Mouse (Mus musculus) neural tube, embryonic 13.5 days (tissue): ENCODE results near the gene Krt20. TPM values are rescaled to one million over a fixed set of nuclear protein-coding genes. Genes with fewer than 3 reads are reported as not detected.

Experiments
- ATAC-seq: fragments of 200-750 bp; cut with Nextera tagmentation; 2 replicates; pipeline ENCODE4 v1.8.0; 2017; ENCODE audit warnings: low read depth, mild to moderate bottlenecking, moderate TSS enrichment, moderate library complexity
- H3K27ac ChIP-seq: fragments of 300-500 bp; sonication (generic); replicated peaks from 2 replicates; pipeline ENCODE4 v1.5.1; 2015; ENCODE audit warnings: moderate library complexity, mild to moderate bottlenecking, inconsistent platforms
- H3K27me3 ChIP-seq: fragments of 300-500 bp; sonication (generic); 2 replicates; pipeline ENCODE4 v1.6.1; 2015; ENCODE audit warnings: mild to moderate bottlenecking, inconsistent platforms
- H3K36me3 ChIP-seq: fragments of 300-500 bp; sonication (generic); 2 replicates; pipeline ENCODE4 v1.6.1; 2015; ENCODE audit warnings: mild to moderate bottlenecking, inconsistent platforms
- H3K4me1 ChIP-seq: fragments of 300-500 bp; sonication (generic); replicated peaks from 2 replicates; pipeline ENCODE4 v1.6.1; 2015; ENCODE audit warnings: inconsistent platforms
- H3K4me2 ChIP-seq: fragments of 300-500 bp; sonication (generic); 2 replicates; pipeline ENCODE4 v1.6.1; 2015; ENCODE audit warnings: inconsistent platforms, mild to moderate bottlenecking, moderate library complexity
- H3K4me3 ChIP-seq: fragments of 300-500 bp; sonication (generic); 2 replicates; pipeline ENCODE4 v1.5.1; 2015; ENCODE audit warnings: mild to moderate bottlenecking, inconsistent platforms
- H3K9ac ChIP-seq: fragments of 300-500 bp; sonication (generic); 2 replicates; pipeline ENCODE4 v1.6.1; 2015; ENCODE audit warnings: moderate library complexity, mild to moderate bottlenecking, inconsistent platforms
- H3K9me3 ChIP-seq: fragments of 300-500 bp; sonication (generic); 2 replicates; pipeline ENCODE4 v1.6.1; 2016; ENCODE audit warnings: inconsistent platforms
- WGBS: fragments of 180-500 bp; shearing (Covaris S2); methylation state at CpG from one replicate; pipeline ENCODE4 v1.1.7; 2015; 5-methylcytosine and 5-hydroxymethylcytosine counted together
- polyA plus RNA-seq: library from polyadenylated mRNA; unstranded; fragments of >200 nt; fragmentation: Nextera tagmentation; extraction: Ambion mirVana; gene quantifications from 2 replicates; pipeline ENCODE4 v1.2.1, GENCODE M21; 2015

Krt20 gene
- 0.42 TPM in 1 of 2 replicates, not detected in the other for polyA plus RNA-seq

GRCm38 (mm10) chr11:99437972-99438371, at the start of gene Krt20:
Krt20 (minus strand) TSS chr11:99438150.
- Histone ChIP-seq H3K4me2 (no peak within 1 kb of the TSS), H3K36me3 (no peaks in the 10 kb centered on the region), H3K4me3 (no peak within 1 kb of the TSS), H3K27ac (no peak within 1 kb of the TSS), H3K9me3 (no peaks in the 10 kb centered on the region), H3K9ac (no peak within 1 kb of the TSS), H3K4me1 (no peaks in the 10 kb centered on the region), H3K27me3 (no peaks in the 10 kb centered on the region)
- ATAC-seq, result no peak
- 58% methylated on average over 10 of the region's 10 CpGs for WGBS

DNA sequence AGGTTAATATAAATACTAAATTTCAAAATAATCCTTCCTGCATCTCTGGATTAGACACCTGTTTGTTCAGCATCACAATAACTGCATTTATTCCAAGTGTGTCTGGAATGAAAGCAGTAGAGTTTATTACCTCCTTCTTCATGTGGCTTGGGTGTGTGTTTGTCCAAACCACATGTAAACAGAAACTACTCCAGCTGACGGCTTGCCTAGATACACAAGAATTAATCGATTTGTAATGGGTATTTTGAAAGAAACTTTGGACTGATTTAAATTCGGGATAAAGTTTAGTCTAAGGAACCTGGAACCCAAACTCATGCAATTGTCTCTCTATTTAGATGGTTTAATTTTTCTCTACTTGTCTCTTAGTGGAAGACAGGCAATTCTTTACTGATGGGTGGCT, 37.0 kb upstream of the Krt20 start:
- H3K4me3 ChIP-seq, result no peak overlapping the region
- H3K9me3 ChIP-seq, result no peaks in the 10 kb centered on the region
- no peak overlapping the region for H3K4me2 ChIP-seq
- no peak for ATAC-seq
- H3K27me3 ChIP-seq, result no peaks in the 10 kb centered on the region
- no peak overlapping the region for H3K9ac ChIP-seq
- H3K36me3 ChIP-seq, result no peaks in the 10 kb centered on the region
- 82% methylated on average over 3 of the region's 3 CpGs for WGBS
- H3K4me1 ChIP-seq, result no peaks in the 10 kb centered on the region
- H3K27ac ChIP-seq, result no peak overlapping the region

DNA sequence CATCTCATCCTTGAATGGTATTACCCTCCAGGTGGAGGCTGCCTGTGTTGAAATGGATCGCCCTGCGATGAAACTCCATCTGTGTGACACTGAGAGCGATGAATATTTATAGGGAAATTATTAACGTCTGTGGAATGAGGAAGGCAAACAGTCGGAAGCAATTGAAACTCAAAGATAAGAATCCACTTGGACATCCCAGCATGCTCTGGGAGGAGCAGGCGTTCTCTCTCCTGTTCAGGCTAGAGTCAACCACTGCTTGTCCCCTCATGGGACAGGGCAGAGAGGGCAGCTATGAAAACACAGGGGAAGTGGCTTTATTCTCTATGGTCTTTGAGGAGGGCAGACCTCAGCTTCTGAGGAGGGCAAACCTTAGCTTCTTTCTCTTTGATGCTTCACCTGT, 35.5 kb upstream of the Krt20 start:
- H3K9me3 ChIP-seq, result no peaks in the 10 kb centered on the region
- ATAC-seq, result no peak
- H3K27ac ChIP-seq, result no peak overlapping the region
- no peak overlapping the region for H3K4me2 ChIP-seq
- no peaks in the 10 kb centered on the region for H3K4me1 ChIP-seq
- no peaks in the 10 kb centered on the region for H3K36me3 ChIP-seq
- 79% methylated on average over 6 of the region's 6 CpGs for WGBS
- no peak overlapping the region for H3K4me3 ChIP-seq
- H3K27me3 ChIP-seq, result no peaks in the 10 kb centered on the region
- H3K9ac ChIP-seq, result no peak overlapping the region

DNA sequence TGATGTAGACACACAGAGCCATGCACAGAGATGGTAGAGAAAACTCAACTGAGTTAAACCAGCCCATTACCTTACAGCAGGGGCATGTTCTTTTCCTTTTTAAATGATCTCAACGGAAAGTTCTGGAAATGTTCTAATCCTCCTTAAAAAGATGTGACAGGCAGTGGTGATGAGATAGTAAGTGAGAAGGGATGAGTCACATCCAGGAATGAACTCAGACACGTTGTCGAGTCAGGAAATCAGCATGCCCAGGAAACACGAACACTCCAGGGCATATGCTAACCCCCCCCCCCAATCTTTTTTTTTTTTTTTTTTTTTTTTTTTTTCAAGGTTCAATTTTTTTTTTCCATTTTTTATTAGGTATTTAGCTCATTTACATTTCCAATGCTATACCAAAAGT, 34.5 kb upstream of the Krt20 start:
- ATAC-seq, result no peak
- 84% methylated on average over 4 of the region's 4 CpGs for WGBS
- H3K9me3 ChIP-seq, result no peaks in the 10 kb centered on the region
- no peaks in the 10 kb centered on the region for H3K4me1 ChIP-seq
- H3K9ac ChIP-seq, result no peak overlapping the region
- no peak overlapping the region for H3K27ac ChIP-seq
- H3K36me3 ChIP-seq, result no peaks in the 10 kb centered on the region
- no peaks in the 10 kb centered on the region for H3K27me3 ChIP-seq
- no peak overlapping the region for H3K4me3 ChIP-seq
- H3K4me2 ChIP-seq, result no peak overlapping the region

DNA sequence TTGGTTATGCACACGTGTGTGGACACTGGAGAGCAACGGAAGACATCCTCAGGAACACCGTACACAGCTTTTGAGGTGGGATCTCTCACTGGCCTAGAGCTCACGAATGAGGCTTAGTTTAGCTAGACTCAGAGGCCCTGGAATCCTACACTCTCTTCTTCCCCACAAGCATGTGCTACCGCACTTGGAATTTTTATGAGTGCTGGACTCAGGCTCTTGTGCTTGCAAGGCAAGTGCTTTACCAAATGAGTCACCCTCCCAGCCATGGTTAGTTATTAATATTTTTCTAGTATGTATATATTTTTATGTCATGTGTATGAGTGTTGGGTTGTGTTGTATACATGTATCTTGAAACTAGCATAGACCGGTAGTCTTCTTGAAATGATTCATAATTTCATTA, 34.0 kb upstream of the Krt20 start:
- Histone ChIP-seq H3K36me3 (no peaks in the 10 kb centered on the region), H3K27ac (no peak overlapping the region), H3K4me3 (no peak overlapping the region), H3K27me3 (no peaks in the 10 kb centered on the region), H3K9me3 (no peaks in the 10 kb centered on the region), H3K9ac (no peak overlapping the region), H3K4me1 (no peaks in the 10 kb centered on the region), H3K4me2 (no peak overlapping the region)
- ATAC-seq, result no peak
- WGBS, result 93% methylated on average over 6 of the region's 6 CpGs

DNA sequence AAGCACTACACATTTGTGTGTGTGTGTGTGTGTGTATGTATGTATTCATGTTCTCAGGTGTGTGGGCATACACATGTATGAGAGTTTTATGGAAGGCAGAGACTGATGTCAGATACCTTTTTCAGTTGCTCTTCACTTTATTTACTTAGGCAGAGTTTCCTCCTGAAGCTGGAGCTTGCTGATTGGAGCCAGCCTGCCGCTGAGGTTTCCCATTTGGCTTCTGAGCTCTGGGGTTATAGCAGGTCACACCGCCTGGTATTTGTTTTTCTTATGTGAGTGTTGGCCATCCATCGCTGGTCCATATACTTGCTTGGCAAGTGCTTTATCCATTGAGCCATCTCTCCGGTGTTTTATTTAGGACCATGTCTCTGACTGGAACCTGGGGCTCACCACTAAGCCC, 31.3 kb upstream of the Krt20 start:
- no peak overlapping the region for H3K27ac ChIP-seq
- no peak overlapping the region for H3K9ac ChIP-seq
- H3K4me1 ChIP-seq, result peaks cover 8% of the 10 kb centered on the region; the same call in 1 of the 2 replicates
- H3K27me3 ChIP-seq, result no peaks in the 10 kb centered on the region
- no peak overlapping the region for H3K4me3 ChIP-seq
- H3K4me2 ChIP-seq, result no peak overlapping the region
- no peak for ATAC-seq
- H3K36me3 ChIP-seq, result no peaks in the 10 kb centered on the region
- H3K9me3 ChIP-seq, result no peaks in the 10 kb centered on the region
- 85% methylated on average over 4 of the region's 4 CpGs for WGBS

DNA sequence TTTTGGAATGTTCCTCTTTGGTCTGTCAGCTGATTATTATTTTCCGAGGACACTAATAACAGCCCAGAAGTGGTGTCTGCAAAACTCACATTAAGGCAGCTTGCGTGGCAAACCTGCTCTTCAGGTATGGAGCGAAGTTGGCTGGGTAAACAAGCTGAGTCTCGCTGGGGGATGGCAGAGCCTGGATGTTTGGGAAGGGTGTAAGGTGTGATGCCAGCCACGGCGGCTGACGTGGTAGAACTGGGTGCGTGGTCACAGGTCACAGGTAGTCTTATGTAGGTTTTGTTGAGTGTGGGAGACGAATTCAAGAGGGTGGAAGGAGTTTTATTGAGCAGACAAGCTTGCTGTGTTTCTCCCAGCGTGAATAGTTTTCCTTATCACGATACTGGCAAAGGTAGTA, 30.6 kb upstream of the Krt20 start:
- WGBS, result 91% methylated on average over 11 of the region's 11 CpGs
- no peaks in the 10 kb centered on the region for H3K36me3 ChIP-seq
- H3K27ac ChIP-seq, result no peak overlapping the region
- H3K27me3 ChIP-seq, result 0 out of 2 replicates have a peak, but pooled peaks cover 2% of the 10 kb centered on the region
- H3K4me1 ChIP-seq, result peaks cover 8% of the 10 kb centered on the region; the same call in 1 of the 2 replicates
- H3K4me3 ChIP-seq, result no peak overlapping the region
- H3K9me3 ChIP-seq, result no peaks in the 10 kb centered on the region
- H3K9ac ChIP-seq, result no peak overlapping the region
- ATAC-seq, result no peak
- H3K4me2 ChIP-seq, result no peak overlapping the region

GRCm38 (mm10) chr11:99466316-99466715, 28.4 kb upstream of the Krt20 start:
- no peak overlapping the region for H3K4me2 ChIP-seq
- peaks cover 8% of the 10 kb centered on the region; the same call in 1 of the 2 replicates for H3K4me1 ChIP-seq
- H3K27ac ChIP-seq, result no peak overlapping the region
- 28% methylated on average over 7 of the region's 7 CpGs for WGBS
- H3K36me3 ChIP-seq, result no peaks in the 10 kb centered on the region
- 0 out of 2 replicates have a peak, but pooled peaks cover 4% of the 10 kb centered on the region for H3K27me3 ChIP-seq
- peak overlapping the region; percentile 45 for H3K9ac ChIP-seq
- H3K9me3 ChIP-seq, result no peaks in the 10 kb centered on the region
- no peak for ATAC-seq
- no peak overlapping the region for H3K4me3 ChIP-seq

DNA sequence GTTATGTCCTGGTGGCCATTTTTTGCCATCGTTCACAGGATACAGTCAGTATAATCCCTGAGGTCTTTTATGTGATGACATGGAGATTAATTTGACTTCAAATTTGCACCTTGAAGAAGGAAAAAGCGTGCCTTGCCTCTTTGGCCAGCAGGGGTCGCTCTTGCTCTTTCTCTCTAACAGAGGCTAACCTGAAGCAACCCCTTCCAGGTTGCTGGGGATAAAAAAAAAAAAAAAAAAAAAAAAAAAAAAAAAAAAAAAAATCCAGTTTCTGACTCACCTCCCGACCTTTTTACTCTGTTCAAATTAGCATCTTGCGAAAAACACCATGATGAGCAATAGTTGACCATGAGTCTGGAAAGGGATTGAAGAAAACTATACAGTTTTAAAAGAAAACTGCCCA, 26.9 kb upstream of the Krt20 start:
- Histone ChIP-seq H3K4me3 (no peak overlapping the region), H3K4me1 (peaks cover 8% of the 10 kb centered on the region; the same call in 1 of the 2 replicates), H3K36me3 (no peaks in the 10 kb centered on the region), H3K9ac (no peak overlapping the region), H3K27me3 (peaks cover 4% of the 10 kb centered on the region; the same call in 1 of the 2 replicates), H3K27ac (no peak overlapping the region), H3K9me3 (no peaks in the 10 kb centered on the region), H3K4me2 (no peak overlapping the region)
- ATAC-seq, result no peak
- 9% methylated on average over 5 of the region's 5 CpGs for WGBS

GRCm38 (mm10) chr11:99463155-99463554, 25.2 kb upstream of the Krt20 start:
- H3K9me3 ChIP-seq, result no peaks in the 10 kb centered on the region
- H3K36me3 ChIP-seq, result no peaks in the 10 kb centered on the region
- ATAC-seq, result no peak
- WGBS, result 12% methylated on average over 8 of the region's 8 CpGs
- H3K27me3 ChIP-seq, result peaks cover 4% of the 10 kb centered on the region; the same call in 1 of the 2 replicates
- no peak overlapping the region for H3K4me2 ChIP-seq
- H3K4me1 ChIP-seq, result peaks cover 8% of the 10 kb centered on the region; the same call in 1 of the 2 replicates
- H3K27ac ChIP-seq, result no peak overlapping the region
- H3K9ac ChIP-seq, result no peak overlapping the region
- H3K4me3 ChIP-seq, result no peak overlapping the region

- Histone ChIP-seq H3K27ac (no peak overlapping the region), H3K4me2 (no peak overlapping the region), H3K4me3 (no peak overlapping the region), H3K27me3 (peaks cover 4% of the 10 kb centered on the region; the same call in 1 of the 2 replicates), H3K9ac (no peak overlapping the region), H3K36me3 (no peaks in the 10 kb centered on the region), H3K4me1 (peaks cover 8% of the 10 kb centered on the region; the same call in 1 of the 2 replicates), H3K9me3 (no peaks in the 10 kb centered on the region)
- 51% methylated on average over 7 of the region's 7 CpGs for WGBS
- no peak for ATAC-seq
These were observed 23.8 kb upstream of the Krt20 start for GRCm38 (mm10) chr11:99461736-99462135.

GRCm38 (mm10) chr11:99458887-99459286, 20.9 kb upstream of the Krt20 start:
- H3K9me3 ChIP-seq, result no peaks in the 10 kb centered on the region
- no peaks in the 10 kb centered on the region for H3K4me1 ChIP-seq
- H3K4me3 ChIP-seq, result no peak overlapping the region
- no peak overlapping the region for H3K4me2 ChIP-seq
- H3K36me3 ChIP-seq, result no peaks in the 10 kb centered on the region
- peaks cover 4% of the 10 kb centered on the region; the same call in 1 of the 2 replicates for H3K27me3 ChIP-seq
- no peak overlapping the region for H3K9ac ChIP-seq
- H3K27ac ChIP-seq, result no peak overlapping the region
- 70% methylated on average over 7 of the region's 7 CpGs for WGBS
- no peak for ATAC-seq

DNA sequence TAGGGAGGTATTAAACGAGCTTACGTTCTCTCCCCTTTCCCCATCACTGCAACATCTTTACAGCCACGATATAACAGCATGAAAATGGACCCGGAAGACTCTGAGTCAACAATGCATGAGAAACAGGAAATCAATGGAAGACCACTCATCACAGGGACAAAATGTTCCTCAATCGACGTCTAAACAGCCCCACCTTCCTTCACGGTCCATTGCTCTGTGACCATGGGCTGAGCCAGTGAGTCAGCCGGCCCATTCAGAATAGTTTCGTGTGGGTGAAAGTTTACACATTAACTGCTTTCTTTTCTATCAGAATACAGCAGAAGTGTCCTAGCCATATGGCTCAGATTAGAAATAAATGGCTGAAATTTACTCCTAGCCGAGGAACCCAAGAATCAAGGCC, 16.8 kb upstream of the Krt20 start:
- no peak for ATAC-seq
- H3K27ac ChIP-seq, result no peak overlapping the region
- WGBS, result 56% methylated on average over 10 of the region's 10 CpGs

More for the DNA sequence above, 16.8 kb upstream of the Krt20 start:
- no peaks in the 10 kb centered on the region; the same call in 1 of the 2 replicates for H3K27me3 ChIP-seq
- no peaks in the 10 kb centered on the region for H3K4me1 ChIP-seq
- no peak overlapping the region for H3K4me3 ChIP-seq
- H3K9ac ChIP-seq, result no peak overlapping the region
- no peak overlapping the region for H3K4me2 ChIP-seq
- H3K36me3 ChIP-seq, result no peaks in the 10 kb centered on the region
- H3K9me3 ChIP-seq, result no peaks in the 10 kb centered on the region
